Mouse (Mus musculus): ENCODE results near the gene Espl1. TPM values are rescaled to one million over a fixed set of nuclear protein-coding genes. Genes with fewer than 3 reads are reported as not detected.
A peak's percentile ranks its signal among the peaks of the same experiment; 100 is the strongest.

Gene Espl1
- polyA plus RNA-seq, 1 experiment from 2014 or later = 4.7 TPM

- Histone ChIP-seq H3K27ac (ENCODE audit: low read length) (peak overlapping the region; percentile 44), H3K27me3 (ENCODE audit: control insufficient read depth, insufficient read depth, low read depth, low read length) (peaks cover 35% of the 10 kb centered on the region), H3K9ac (ENCODE audit: low read depth, low read length) (peak overlapping the region; percentile 68), H3K36me3 (ENCODE audit: control insufficient read depth, insufficient read depth, low read length) (no peaks in the 10 kb centered on the region), H3K4me1 (ENCODE audit: control insufficient read depth, insufficient read depth, low read length) (peaks cover 25% of the 10 kb centered on the region), H3K9me3 (replicated peaks; ENCODE audit: control insufficient read depth, low read length, poor library complexity, severe bottlenecking) (no peaks in the 10 kb centered on the region), H3K4me2 (ENCODE audit: low read length) (peak overlapping the region; percentile 99), H3K4me3 (ENCODE audit: low read depth, low read length) (peak overlapping the region; percentile 51)
- 1% methylated on average over 38 of the region's 38 CpGs for WGBS
- ATAC-seq = peak; percentile 39
Measured at GRCm38 (mm10) chr15:102355871-102356441, 59.9 kb downstream of the Espl1 start.

- no peaks in the 10 kb centered on the region for H3K36me3 ChIP-seq (ENCODE audit: control insufficient read depth, insufficient read depth, low read length)
- H3K9me3 ChIP-seq (replicated peaks; ENCODE audit: control insufficient read depth, low read length, poor library complexity, severe bottlenecking) = no peaks in the 10 kb centered on the region
- 27% methylated on average over 16 of the region's 16 CpGs for WGBS
- no peak for ATAC-seq
- no peak overlapping the region for H3K27ac ChIP-seq (ENCODE audit: low read length)
- H3K27me3 ChIP-seq (ENCODE audit: control insufficient read depth, insufficient read depth, low read depth, low read length) = peaks cover 35% of the 10 kb centered on the region
- peaks cover 22% of the 10 kb centered on the region for H3K4me1 ChIP-seq (ENCODE audit: control insufficient read depth, insufficient read depth, low read length)
- H3K4me2 ChIP-seq (ENCODE audit: low read length) = 0 out of 2 replicates have a peak overlapping the region, but pooled peaks have one; percentile 99
- H3K4me3 ChIP-seq (ENCODE audit: low read depth, low read length) = no peak overlapping the region
- H3K9ac ChIP-seq (ENCODE audit: low read depth, low read length) = no peak overlapping the region
Measured at GRCm38 (mm10) chr15:102356501-102357325, 60.6 kb downstream of the Espl1 start.

DNA sequence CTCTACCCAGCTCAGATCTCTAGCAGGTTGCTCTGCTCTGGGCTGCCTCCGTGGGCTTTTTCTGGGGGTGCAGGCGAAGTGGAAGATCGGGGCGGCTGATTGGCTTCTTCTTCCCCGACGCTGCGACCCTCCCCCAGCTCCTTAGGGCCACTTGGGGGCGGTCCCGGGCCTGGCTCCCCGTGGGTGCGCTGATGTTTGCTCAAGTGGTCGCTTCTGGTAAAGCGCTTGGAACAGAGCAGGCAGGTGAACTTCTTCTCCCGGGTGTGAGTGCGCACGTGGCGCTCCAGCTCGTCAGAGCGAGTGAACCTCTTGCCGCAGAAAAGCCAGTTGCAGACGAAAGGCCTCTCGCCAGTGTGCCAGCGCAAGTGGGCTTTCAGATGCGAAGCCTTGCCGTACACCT lies 62.1 kb downstream of the Espl1 start:
- Histone ChIP-seq H3K9me3 (replicated peaks; ENCODE audit: control insufficient read depth, low read length, poor library complexity, severe bottlenecking) (no peaks in the 10 kb centered on the region), H3K4me1 (ENCODE audit: control insufficient read depth, insufficient read depth, low read length) (peaks cover 22% of the 10 kb centered on the region), H3K4me2 (ENCODE audit: low read length) (peak overlapping the region; percentile 43), H3K9ac (ENCODE audit: low read depth, low read length) (peak overlapping the region; percentile 15; the same call in 1 of the 2 replicates), H3K27ac (ENCODE audit: low read length) (no peak overlapping the region), H3K4me3 (ENCODE audit: low read depth, low read length) (peak overlapping the region; percentile 3; the same call in 1 of the 2 replicates), H3K27me3 (ENCODE audit: control insufficient read depth, insufficient read depth, low read depth, low read length) (peaks cover 38% of the 10 kb centered on the region), H3K36me3 (ENCODE audit: control insufficient read depth, insufficient read depth, low read length) (no peaks in the 10 kb centered on the region)
- no peak for ATAC-seq
- 2% methylated on average over 25 of the region's 25 CpGs for WGBS

DNA sequence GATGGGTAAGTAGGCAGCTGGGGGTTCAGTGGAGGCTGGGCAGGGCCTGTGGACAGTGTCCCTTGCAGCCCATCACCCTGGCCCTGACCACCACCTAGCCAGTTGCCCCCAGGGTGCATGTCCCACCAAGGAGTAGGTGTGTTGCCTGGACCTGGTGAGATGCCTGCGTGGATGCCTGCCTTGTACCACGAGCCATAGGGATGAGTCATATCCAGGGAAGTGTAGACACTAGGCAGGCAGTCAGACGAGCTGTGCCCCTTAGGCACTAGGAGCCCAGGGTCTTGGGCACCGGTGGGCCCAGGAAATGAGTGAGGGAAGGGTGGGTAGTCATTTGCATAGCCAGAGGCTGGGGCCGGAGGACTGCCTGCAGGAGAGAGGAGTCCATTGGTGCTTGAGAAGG lies 62.8 kb downstream of the Espl1 start:
- no peak overlapping the region for H3K9ac ChIP-seq (ENCODE audit: low read depth, low read length)
- no peak for ATAC-seq

DNA sequence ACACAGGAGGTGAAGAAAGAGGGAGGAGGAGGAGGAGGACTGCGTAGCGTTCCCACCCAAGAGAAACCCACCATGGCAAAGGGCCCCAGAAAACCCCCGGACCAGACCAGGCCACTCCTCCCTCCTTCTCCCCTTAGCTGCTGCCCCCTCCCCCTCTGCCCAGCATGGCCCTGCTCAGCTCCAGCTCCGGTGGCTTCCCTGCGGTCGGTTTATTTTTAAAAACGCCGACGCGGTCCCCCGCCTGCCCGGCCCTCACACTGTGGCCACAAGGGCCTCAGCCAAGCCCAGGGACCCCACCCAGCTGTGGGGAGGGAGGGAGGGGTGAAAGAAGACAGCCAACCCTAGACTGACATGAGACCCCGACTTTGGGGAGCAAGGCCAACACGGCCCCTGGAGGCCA lies 66.6 kb downstream of the Espl1 start:
- no peaks in the 10 kb centered on the region for H3K36me3 ChIP-seq (ENCODE audit: control insufficient read depth, insufficient read depth, low read length)
- H3K4me2 ChIP-seq (ENCODE audit: low read length) = no peak overlapping the region
- no peak overlapping the region for H3K9ac ChIP-seq (ENCODE audit: low read depth, low read length)
- H3K9me3 ChIP-seq (replicated peaks; ENCODE audit: control insufficient read depth, low read length, poor library complexity, severe bottlenecking) = no peaks in the 10 kb centered on the region
- H3K27me3 ChIP-seq (ENCODE audit: control insufficient read depth, insufficient read depth, low read depth, low read length) = peaks cover 33% of the 10 kb centered on the region
- H3K4me1 ChIP-seq (ENCODE audit: control insufficient read depth, insufficient read depth, low read length) = peaks cover 12% of the 10 kb centered on the region; the same call in 1 of the 2 replicates
- no peak for ATAC-seq
- WGBS = 12% methylated on average over 14 of the region's 14 CpGs
- no peak overlapping the region for H3K27ac ChIP-seq (ENCODE audit: low read length)
- H3K4me3 ChIP-seq (ENCODE audit: low read depth, low read length) = no peak overlapping the region

More for the DNA sequence above, 62.8 kb downstream of the Espl1 start:
- H3K36me3 ChIP-seq (ENCODE audit: control insufficient read depth, insufficient read depth, low read length) = no peaks in the 10 kb centered on the region
- H3K9me3 ChIP-seq (replicated peaks; ENCODE audit: control insufficient read depth, low read length, poor library complexity, severe bottlenecking) = no peaks in the 10 kb centered on the region
- H3K27ac ChIP-seq (ENCODE audit: low read length) = no peak overlapping the region
- no peak overlapping the region for H3K4me3 ChIP-seq (ENCODE audit: low read depth, low read length)
- peaks cover 22% of the 10 kb centered on the region for H3K4me1 ChIP-seq (ENCODE audit: control insufficient read depth, insufficient read depth, low read length)
- 31% methylated on average over 5 of the region's 5 CpGs for WGBS
- H3K4me2 ChIP-seq (ENCODE audit: low read length) = no peak overlapping the region
- peaks cover 38% of the 10 kb centered on the region for H3K27me3 ChIP-seq (ENCODE audit: control insufficient read depth, insufficient read depth, low read depth, low read length)

GRCm38 (mm10) chr15:102364678-102365077 lies 68.6 kb downstream of the Espl1 start:
- 98% methylated on average over 1 of the region's 1 CpGs for WGBS
- Histone ChIP-seq H3K36me3 (ENCODE audit: control insufficient read depth, insufficient read depth, low read length) (no peaks in the 10 kb centered on the region), H3K4me2 (ENCODE audit: low read length) (no peak overlapping the region), H3K4me1 (ENCODE audit: control insufficient read depth, insufficient read depth, low read length) (peaks cover 5% of the 10 kb centered on the region; the same call in 1 of the 2 replicates), H3K4me3 (ENCODE audit: low read depth, low read length) (no peak overlapping the region), H3K9ac (ENCODE audit: low read depth, low read length) (no peak overlapping the region), H3K27ac (ENCODE audit: low read length) (no peak overlapping the region), H3K9me3 (replicated peaks; ENCODE audit: control insufficient read depth, low read length, poor library complexity, severe bottlenecking) (no peaks in the 10 kb centered on the region), H3K27me3 (ENCODE audit: control insufficient read depth, insufficient read depth, low read depth, low read length) (peaks cover 14% of the 10 kb centered on the region)
- ATAC-seq = no peak

- no peak overlapping the region for H3K4me3 ChIP-seq (ENCODE audit: low read depth, low read length)
- 5% methylated on average over 7 of the region's 7 CpGs for WGBS
- H3K4me1 ChIP-seq (ENCODE audit: control insufficient read depth, insufficient read depth, low read length) = peaks cover 5% of the 10 kb centered on the region; the same call in 1 of the 2 replicates
- peak overlapping the region; percentile 52 for H3K4me2 ChIP-seq (ENCODE audit: low read length)
- no peak overlapping the region for H3K9ac ChIP-seq (ENCODE audit: low read depth, low read length)
- no peak overlapping the region for H3K27ac ChIP-seq (ENCODE audit: low read length)
- H3K27me3 ChIP-seq (ENCODE audit: control insufficient read depth, insufficient read depth, low read depth, low read length) = peaks cover 14% of the 10 kb centered on the region
- no peaks in the 10 kb centered on the region for H3K9me3 ChIP-seq (replicated peaks; ENCODE audit: control insufficient read depth, low read length, poor library complexity, severe bottlenecking)
- H3K36me3 ChIP-seq (ENCODE audit: control insufficient read depth, insufficient read depth, low read length) = no peaks in the 10 kb centered on the region
- no peak for ATAC-seq
Measured at GRCm38 (mm10) chr15:102366238-102366637, 70.2 kb downstream of the Espl1 start.

DNA sequence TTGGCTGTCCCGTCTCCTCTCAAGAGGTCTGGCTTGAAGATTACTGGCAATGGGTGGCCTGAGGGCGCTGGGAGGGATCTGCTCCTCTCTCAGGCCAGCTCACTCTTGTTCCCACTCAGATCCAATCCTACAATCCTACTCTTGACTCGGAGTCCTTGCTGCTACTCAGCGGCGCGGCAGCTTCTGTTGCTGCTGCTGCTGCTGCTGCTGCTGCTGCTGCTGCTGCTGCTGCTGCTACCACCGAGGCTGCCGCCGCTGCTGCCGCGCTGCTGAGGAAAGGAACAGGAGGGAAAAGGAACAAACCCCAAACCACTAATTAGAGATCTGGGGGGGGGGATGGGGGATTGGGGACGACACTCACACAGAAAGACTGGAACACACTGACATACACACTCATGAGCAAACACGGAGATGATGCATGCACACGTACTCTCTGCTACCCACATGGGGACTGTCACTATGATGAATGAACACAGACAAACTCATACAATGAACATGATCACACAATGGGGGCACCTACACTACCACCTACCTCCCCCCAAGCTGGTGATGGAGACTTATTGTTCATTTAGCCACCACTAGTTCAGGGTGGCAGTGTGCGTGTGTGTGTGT lies 70.8 kb downstream of the Espl1 start, which contains the start of gene Sp7:
Sp7 (minus strand) TSS at position 450 of the 612 bp plus-strand sequence.
- peak within 1 kb of the TSS; percentile 53 for H3K9ac ChIP-seq (ENCODE audit: low read depth, low read length)
- ATAC-seq = peak; percentile 56; the same call in 1 of the 2 replicates
- H3K9me3 ChIP-seq (replicated peaks; ENCODE audit: control insufficient read depth, low read length, poor library complexity, severe bottlenecking) = no peaks in the 10 kb centered on the region
- 4% methylated on average over 15 of the region's 15 CpGs for WGBS
- no peak within 1 kb of the TSS for H3K27ac ChIP-seq (ENCODE audit: low read length)
- peaks cover 14% of the 10 kb centered on the region for H3K27me3 ChIP-seq (ENCODE audit: control insufficient read depth, insufficient read depth, low read depth, low read length)
- peak within 1 kb of the TSS; percentile 28 for H3K4me3 ChIP-seq (ENCODE audit: low read depth, low read length)
- no peaks in the 10 kb centered on the region for H3K36me3 ChIP-seq (ENCODE audit: control insufficient read depth, insufficient read depth, low read length)
- peaks cover 5% of the 10 kb centered on the region; the same call in 1 of the 2 replicates for H3K4me1 ChIP-seq (ENCODE audit: control insufficient read depth, insufficient read depth, low read length)
- H3K4me2 ChIP-seq (ENCODE audit: low read length) = peak within 1 kb of the TSS; percentile 52
